Mouse (Mus musculus) hindbrain, embryonic 10.5 days (tissue): ENCODE results near the gene Gtpbp8. TPM values are rescaled to one million over a fixed set of nuclear protein-coding genes. Genes with fewer than 3 reads are reported as not detected.

Experiments
- DNase-seq: peaks from one replicate; pipeline ENCODE4 v3.0.0-alpha.2; 2017; ENCODE audit warnings: low spot score
- H3K27ac ChIP-seq: fragments of 300-500 bp; sonication (generic); 2 replicates; pipeline ENCODE4 v1.5.1; 2016; ENCODE audit warnings: mild to moderate bottlenecking, moderate library complexity
- H3K27me3 ChIP-seq: fragments of 300-500 bp; sonication (generic); 2 replicates; pipeline ENCODE4 v1.6.1; 2016; ENCODE audit warnings: mild to moderate bottlenecking; ENCODE audit not compliant: poor library complexity, insufficient read depth, severe bottlenecking
- H3K36me3 ChIP-seq: fragments of 300-500 bp; sonication (generic); 2 replicates; pipeline ENCODE4 v1.6.1; 2016; ENCODE audit warnings: mild to moderate bottlenecking, moderate library complexity
- H3K4me1 ChIP-seq: fragments of 300-500 bp; sonication (generic); replicated peaks from 2 replicates; pipeline ENCODE4 v1.6.1; 2016; ENCODE audit warnings: mild to moderate bottlenecking
- H3K4me3 ChIP-seq: fragments of 300-500 bp; sonication (generic); 2 replicates; pipeline ENCODE4 v1.5.1; 2016; ENCODE audit warnings: mild to moderate bottlenecking, moderate library complexity
- H3K9me3 ChIP-seq: fragments of 300-500 bp; sonication (generic); 2 replicates; pipeline ENCODE4 v1.6.1; 2016; ENCODE audit warnings: mild to moderate bottlenecking, moderate library complexity
- WGBS: fragments of 180-500 bp; shearing (Covaris S2); methylation state at CpG from one replicate; pipeline ENCODE4 v1.1.7; 2016; 5-methylcytosine and 5-hydroxymethylcytosine counted together
- polyA plus RNA-seq: library from polyadenylated mRNA; unstranded; fragments of >200 nt; fragmentation: Nextera tagmentation; extraction: Ambion mirVana; gene quantifications from 2 replicates; pipeline ENCODE4 v1.2.1, GENCODE M21; 2016

Gene Gtpbp8
- polyA plus RNA-seq, result 27.7 and 30.5 TPM in 2 replicates

DNA sequence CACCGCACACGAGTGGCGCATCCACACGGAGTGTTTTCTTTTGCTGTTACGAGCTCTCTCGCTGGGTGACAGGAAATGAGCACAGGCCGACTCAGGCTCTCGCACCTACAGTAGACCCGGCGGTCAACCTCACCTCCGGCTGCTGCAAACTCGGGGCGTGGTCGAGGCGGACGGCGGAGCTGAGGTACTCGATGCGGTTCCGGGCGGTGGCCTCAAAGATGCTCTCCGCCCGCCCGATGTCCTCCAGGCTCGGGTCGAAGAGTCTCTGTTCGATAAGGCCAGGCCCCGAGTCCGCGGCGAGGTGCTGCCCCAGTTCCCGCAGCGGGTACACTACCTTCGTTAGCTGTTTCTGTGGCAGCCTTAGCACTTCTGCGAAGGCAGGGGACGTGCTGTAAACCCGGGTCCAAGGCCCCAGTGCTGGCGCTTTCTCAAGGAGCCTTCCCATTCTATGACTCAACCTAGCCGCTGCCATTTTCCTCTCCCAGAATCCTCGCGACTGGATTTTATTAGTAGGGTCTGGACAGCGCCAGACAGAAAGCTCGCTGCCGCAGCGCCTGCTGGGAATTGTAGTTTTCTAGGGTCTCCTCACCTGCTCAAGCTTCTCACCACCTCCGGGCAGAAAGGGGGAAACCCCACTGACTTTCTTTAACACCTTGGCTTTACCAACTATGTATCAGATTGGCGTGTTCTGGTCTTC is at the start of gene Gtpbp8:
Gene Gtpbp8 (minus strand): TSS at position 498 of the 697 bp plus-strand sequence.
- H3K36me3 ChIP-seq, result peaks cover 14% of the 10 kb centered on the region
- no peaks in the 10 kb centered on the region for H3K9me3 ChIP-seq
- H3K4me3 ChIP-seq, result peak within 1 kb of the TSS; percentile 89
- peak within 1 kb of the TSS; percentile 95 for H3K27ac ChIP-seq
- under 1% methylated on average over 47 of the region's 47 CpGs for WGBS
- no peaks in the 10 kb centered on the region for H3K27me3 ChIP-seq
- DNase-seq, result peak; percentile 85
- H3K4me1 ChIP-seq, result peaks cover 16% of the 10 kb centered on the region

DNA sequence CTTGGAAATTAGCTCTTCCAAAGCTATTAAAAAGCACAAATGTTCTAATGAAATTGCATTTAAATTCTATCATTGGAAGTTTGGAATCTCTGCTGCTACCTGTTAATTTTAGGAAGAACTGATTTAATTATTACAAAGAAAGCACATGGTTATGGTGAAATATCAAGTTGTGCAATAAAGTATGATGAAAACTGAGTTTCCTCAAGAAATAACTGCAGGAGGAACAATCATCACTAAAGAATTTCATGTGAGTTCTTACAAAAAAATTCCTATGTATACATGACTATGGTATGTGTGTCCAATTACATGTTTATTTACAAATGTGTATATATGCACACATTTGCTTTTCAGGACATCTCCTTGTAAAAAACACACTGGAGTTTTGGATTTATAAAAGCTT is 48.3 kb upstream of the Gtpbp8 start:
- Histone ChIP-seq H3K9me3 (no peaks in the 10 kb centered on the region), H3K4me1 (no peaks in the 10 kb centered on the region), H3K27ac (no peak overlapping the region), H3K4me3 (no peak overlapping the region), H3K27me3 (no peaks in the 10 kb centered on the region), H3K36me3 (no peaks in the 10 kb centered on the region)
- DNase-seq, result no peak

DNA sequence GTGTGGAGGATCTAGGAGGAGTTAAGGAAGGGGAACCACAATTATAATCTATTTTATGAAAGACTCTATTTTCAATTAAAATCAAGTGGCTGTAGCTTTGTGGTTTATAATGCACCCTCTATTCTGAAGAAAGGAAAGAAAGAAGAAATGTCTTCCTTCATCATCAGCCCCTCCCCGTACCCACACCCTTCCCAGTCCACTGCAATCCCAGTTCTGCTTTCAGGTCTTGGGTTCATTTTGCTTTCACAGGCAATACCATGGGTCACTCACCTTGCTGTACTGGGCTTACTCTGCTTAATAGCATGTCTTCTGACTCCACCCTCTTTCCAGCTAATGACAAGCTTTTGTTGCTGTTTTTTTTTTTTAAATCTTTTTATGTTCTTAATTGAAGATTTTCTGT is 40.8 kb upstream of the Gtpbp8 start:
- H3K4me1 ChIP-seq, result no peaks in the 10 kb centered on the region
- 98% methylated on average over 1 of the region's 1 CpGs for WGBS
- H3K9me3 ChIP-seq, result no peaks in the 10 kb centered on the region
- no peak for DNase-seq
- no peak overlapping the region for H3K27ac ChIP-seq
- H3K36me3 ChIP-seq, result no peaks in the 10 kb centered on the region
- H3K27me3 ChIP-seq, result no peaks in the 10 kb centered on the region
- no peak overlapping the region for H3K4me3 ChIP-seq

DNA sequence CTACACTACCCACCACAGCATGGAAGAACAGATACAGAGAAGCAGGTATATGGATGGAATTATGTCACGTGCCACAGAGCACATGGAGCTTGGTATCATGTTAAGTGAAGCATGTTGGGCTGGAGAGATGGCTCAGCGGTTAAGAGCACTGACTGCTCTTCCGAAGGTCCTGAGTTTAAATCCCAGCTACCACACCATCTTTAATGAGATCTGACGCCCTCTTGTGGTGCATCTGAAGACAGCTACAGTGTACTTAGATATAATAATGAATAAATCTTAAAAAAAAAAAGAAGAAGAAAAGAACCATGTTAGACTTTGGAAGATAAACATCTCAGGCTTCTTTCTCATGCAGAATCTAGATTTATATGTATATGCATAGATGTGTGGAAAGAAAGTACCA is 34.6 kb upstream of the Gtpbp8 start:
- Histone ChIP-seq H3K27me3 (no peaks in the 10 kb centered on the region), H3K4me3 (no peak overlapping the region), H3K4me1 (no peaks in the 10 kb centered on the region), H3K36me3 (no peaks in the 10 kb centered on the region), H3K9me3 (no peaks in the 10 kb centered on the region), H3K27ac (no peak overlapping the region)
- 67% methylated on average over 4 of the region's 4 CpGs for WGBS
- DNase-seq, result no peak

DNA sequence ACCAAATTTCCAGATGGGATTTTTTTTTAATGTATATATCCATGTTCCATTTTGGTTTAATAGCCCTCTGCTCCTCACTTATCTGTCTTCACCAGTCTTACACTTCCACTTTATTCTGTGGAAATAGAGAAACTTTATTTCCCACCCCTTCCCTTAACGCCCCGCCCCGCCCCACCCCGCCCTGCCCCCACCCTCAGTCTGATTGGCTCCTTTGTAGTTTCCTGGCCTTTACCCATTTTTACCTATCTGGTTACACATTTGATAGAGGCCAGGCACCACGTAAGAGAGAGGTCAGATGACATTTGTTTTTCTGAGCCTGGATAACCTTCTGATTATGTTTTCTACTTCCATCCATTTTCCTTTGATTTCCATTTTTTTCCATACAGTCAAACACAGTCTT is 33.3 kb upstream of the Gtpbp8 start:
- Histone ChIP-seq H3K4me3 (no peak overlapping the region), H3K9me3 (no peaks in the 10 kb centered on the region), H3K27ac (no peak overlapping the region), H3K36me3 (no peaks in the 10 kb centered on the region), H3K27me3 (no peaks in the 10 kb centered on the region), H3K4me1 (no peaks in the 10 kb centered on the region)
- WGBS, result 90% methylated on average over 5 of the region's 5 CpGs
- DNase-seq, result no peak

DNA sequence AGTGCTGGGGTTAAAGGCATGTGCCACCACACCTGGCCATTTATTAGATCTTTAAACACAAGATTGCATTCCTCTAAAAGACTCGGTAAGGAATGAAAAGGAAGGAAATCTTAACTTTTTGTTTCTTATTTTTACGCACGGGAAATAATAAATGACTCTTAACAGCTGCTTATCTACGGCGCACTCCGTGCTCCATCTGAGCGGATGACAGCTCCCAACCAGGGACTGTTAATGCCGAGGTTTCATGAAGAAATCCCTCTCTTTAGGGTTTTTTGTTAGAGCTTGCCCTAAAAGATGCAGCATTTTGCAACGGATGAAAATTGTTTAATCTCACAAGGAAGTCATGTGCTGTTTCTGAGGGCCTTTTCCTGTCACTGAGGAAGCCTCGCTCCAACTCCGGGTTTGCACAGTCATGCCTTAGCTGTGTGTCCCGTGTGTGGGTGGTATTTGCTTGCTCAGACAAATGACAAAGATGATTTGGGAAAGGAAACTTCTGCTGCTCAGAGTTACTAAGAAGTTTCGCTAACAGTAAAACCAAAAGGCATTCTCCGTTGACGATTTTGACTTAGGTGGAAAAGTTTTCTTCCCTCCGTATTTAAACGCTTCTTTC is 32.5 kb upstream of the Gtpbp8 start:
- H3K9me3 ChIP-seq, result no peaks in the 10 kb centered on the region
- H3K4me3 ChIP-seq, result no peak overlapping the region
- DNase-seq, result no peak
- no peaks in the 10 kb centered on the region for H3K36me3 ChIP-seq
- H3K27me3 ChIP-seq, result no peaks in the 10 kb centered on the region
- no peak overlapping the region for H3K27ac ChIP-seq
- H3K4me1 ChIP-seq, result no peaks in the 10 kb centered on the region
- 89% methylated on average over 17 of the region's 17 CpGs for WGBS

DNA sequence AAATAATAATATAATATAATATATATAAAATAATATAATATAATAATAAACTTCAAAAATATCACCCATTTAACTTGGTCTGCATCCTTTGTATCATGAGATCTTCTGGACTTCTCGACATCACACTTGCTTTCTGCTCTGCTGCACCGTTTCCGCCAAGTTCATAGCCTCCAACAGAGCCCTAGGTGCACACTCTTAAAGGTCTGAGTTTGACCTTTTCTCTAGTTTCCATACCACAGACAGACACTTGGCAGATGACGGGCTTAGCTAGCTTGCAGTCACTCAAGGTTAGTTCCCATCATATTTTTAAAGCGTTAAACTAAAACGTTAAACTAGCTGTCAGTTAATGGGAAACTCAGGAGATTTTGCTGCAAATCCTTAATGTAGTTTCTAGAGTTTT is 28.0 kb upstream of the Gtpbp8 start:
- Histone ChIP-seq H3K27me3 (no peaks in the 10 kb centered on the region), H3K27ac (no peak overlapping the region), H3K4me3 (no peak overlapping the region), H3K9me3 (no peaks in the 10 kb centered on the region), H3K36me3 (no peaks in the 10 kb centered on the region), H3K4me1 (no peaks in the 10 kb centered on the region)
- DNase-seq, result no peak
- WGBS, result 86% methylated on average over 6 of the region's 6 CpGs

DNA sequence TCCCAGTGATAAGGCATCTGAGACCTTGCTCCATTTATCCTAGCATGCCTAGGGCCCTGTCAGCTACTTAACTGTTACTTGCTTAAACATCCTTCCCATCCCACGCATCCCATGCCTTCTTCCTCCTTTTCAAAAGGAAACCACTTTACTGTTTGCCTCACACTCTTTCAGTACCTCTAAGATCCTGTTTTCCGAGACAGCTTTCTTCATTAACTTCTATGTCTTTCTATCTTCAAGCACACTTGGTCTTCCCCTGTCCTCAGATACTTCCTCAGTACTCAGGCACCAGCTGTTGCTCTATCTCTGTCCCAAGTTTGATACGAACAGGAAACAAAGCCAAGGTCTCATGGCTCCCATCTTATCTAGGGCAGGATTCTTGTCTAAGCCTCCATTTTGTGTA is 27.5 kb upstream of the Gtpbp8 start:
- H3K27ac ChIP-seq, result no peak overlapping the region
- no peaks in the 10 kb centered on the region for H3K27me3 ChIP-seq
- no peaks in the 10 kb centered on the region for H3K9me3 ChIP-seq
- no peak for DNase-seq
- 86% methylated on average over 3 of the region's 3 CpGs for WGBS
- H3K4me3 ChIP-seq, result no peak overlapping the region
- H3K36me3 ChIP-seq, result no peaks in the 10 kb centered on the region
- no peaks in the 10 kb centered on the region for H3K4me1 ChIP-seq

DNA sequence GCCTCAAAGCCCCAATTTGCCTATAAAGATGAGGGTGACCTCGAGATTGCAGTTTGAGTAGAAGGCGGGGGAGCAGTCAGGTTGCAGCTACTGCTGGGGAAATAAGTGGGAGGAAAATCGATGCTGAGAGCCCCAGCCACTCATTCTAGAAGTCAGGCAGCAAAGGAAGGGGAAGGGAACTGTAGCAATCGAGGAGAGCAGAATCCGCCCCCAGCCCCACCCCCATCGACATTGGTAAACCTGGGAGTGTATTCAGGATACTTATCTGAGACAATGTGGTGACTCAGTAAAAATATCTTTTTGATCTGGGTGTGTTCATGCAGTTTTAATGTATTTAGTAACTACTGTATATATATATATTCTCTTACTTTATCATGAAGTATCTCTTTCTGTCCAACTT is 26.4 kb upstream of the Gtpbp8 start:
- Histone ChIP-seq H3K4me3 (no peak overlapping the region), H3K27ac (no peak overlapping the region), H3K27me3 (no peaks in the 10 kb centered on the region), H3K36me3 (no peaks in the 10 kb centered on the region), H3K9me3 (no peaks in the 10 kb centered on the region), H3K4me1 (no peaks in the 10 kb centered on the region)
- 78% methylated on average over 6 of the region's 6 CpGs for WGBS
- DNase-seq, result no peak

DNA sequence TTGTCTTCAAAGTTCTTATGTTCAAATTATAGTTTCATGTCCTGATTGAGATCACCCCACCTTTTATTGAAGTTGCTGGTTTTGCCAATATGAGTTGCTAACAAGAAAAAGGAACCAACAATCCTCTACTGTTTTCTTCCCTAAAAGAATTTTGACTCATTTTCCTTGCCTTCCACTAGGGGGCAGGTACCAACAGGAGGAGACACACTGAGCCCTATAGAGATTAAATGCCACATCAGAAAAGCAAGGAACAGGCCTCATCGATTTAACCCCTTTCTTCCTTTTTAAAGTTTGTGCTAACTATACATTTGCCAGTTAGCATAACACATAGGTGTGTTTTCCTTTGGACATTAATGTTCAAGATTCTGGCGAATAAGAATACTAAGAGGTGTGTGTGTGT is 21.8 kb upstream of the Gtpbp8 start:
- no peaks in the 10 kb centered on the region for H3K4me1 ChIP-seq
- H3K9me3 ChIP-seq, result no peaks in the 10 kb centered on the region
- WGBS, result 50% methylated on average over 2 of the region's 2 CpGs
- no peak overlapping the region for H3K27ac ChIP-seq
- no peaks in the 10 kb centered on the region for H3K36me3 ChIP-seq
- H3K27me3 ChIP-seq, result no peaks in the 10 kb centered on the region
- H3K4me3 ChIP-seq, result no peak overlapping the region
- no peak for DNase-seq

DNA sequence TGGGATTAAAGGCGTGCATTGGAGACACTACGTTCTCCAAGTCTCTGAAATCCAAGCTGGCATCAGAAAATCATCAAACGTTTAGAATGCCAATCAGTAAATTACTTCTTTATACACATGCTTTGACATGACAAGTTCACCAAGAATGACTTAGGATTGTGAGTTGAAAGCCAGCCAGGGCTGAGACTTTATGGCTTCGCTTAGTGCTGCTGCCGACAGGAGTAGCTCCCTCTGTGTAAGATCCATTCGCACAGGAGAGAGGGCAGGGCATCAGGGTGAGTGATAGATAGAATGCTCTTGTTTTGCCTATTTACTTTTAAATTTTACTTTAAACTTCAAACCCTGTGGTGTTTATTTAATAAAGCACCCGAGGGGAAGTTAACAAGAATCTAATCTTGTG is 21.3 kb upstream of the Gtpbp8 start:
- WGBS, result 94% methylated on average over 7 of the region's 7 CpGs
- Histone ChIP-seq H3K27me3 (no peaks in the 10 kb centered on the region), H3K36me3 (no peaks in the 10 kb centered on the region), H3K27ac (no peak overlapping the region), H3K9me3 (no peaks in the 10 kb centered on the region), H3K4me1 (no peaks in the 10 kb centered on the region), H3K4me3 (no peak overlapping the region)
- DNase-seq, result no peak

DNA sequence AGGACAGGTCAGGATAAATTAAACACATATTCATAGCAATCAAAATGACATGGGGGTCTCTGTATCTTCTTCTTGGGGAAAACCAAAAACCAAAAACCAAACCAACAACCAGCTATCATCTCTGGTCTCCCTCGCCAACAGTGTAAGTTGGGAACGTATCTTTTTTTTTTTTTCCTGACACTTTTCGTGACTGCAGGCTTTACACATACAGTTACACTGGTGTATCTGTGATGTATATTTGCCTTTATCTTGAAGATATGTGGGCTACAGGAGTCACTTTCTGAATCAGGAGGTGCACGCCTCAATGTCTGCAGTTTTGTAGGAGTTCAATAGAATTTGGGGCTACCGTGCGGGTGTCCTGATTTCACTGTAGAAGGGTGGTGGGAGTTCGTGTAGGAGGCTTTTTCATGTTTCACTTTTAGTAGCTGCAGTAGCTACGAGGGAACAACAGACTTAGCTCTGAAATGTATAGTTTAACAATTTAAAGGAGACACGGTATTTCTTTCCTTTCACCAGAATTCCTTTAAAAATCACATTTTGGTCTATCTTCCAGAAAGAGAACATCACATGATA is 20.2 kb upstream of the Gtpbp8 start:
- Histone ChIP-seq H3K27ac (no peak overlapping the region), H3K4me1 (no peaks in the 10 kb centered on the region), H3K4me3 (no peak overlapping the region), H3K9me3 (no peaks in the 10 kb centered on the region), H3K27me3 (no peaks in the 10 kb centered on the region), H3K36me3 (no peaks in the 10 kb centered on the region)
- no peak for DNase-seq
- WGBS, result 89% methylated on average over 9 of the region's 9 CpGs

DNA sequence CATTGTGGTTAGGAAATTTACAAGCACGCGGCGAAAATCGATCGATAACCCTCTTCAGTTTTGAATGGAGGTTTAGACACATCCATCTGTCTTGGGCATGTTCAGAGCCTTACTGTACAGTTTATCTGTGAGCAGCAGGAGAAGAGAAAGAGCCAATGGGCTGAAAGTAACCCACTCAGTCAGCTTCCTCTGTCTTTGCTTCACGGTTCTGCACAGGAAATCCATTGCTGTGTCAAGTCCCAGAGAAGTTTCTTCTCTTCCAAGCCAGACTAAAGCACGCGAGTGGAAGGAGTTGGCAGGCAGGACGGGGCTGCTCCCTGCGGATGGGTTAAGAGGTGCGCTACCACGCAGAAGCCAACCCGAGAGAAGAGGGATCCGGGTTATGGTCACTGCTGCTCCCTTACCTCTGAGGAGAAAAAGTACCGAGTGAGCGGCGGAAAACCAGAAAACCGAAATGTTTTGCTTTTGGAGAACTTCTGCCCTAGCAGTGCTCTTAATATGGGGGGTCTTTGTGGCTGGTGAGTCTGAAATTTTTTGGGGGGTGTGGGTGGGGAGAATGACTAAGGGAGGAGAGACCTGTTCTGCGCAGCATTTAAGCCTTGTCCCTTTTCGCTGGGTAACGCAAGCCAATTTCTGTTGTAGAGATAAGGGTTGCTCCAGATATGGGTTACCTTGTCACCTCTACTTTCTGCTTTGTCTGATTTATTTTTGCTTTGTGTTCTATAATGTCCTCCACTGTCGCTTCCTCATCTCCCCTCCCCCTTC is 19.6 kb upstream of the Gtpbp8 start, which contains the start of gene Cd200r1:
Gene Cd200r1 (plus strand): TSS at position 182 of the 765 bp plus-strand sequence.
- no peak within 1 kb of the TSS for H3K27ac ChIP-seq
- H3K4me1 ChIP-seq, result no peaks in the 10 kb centered on the region
- H3K36me3 ChIP-seq, result no peaks in the 10 kb centered on the region
- H3K4me3 ChIP-seq, result no peak within 1 kb of the TSS
- no peaks in the 10 kb centered on the region for H3K27me3 ChIP-seq
- WGBS, result 85% methylated on average over 22 of the region's 22 CpGs
- no peaks in the 10 kb centered on the region for H3K9me3 ChIP-seq
- no peak for DNase-seq
